ENCODE assay signal across 9 mouse cellular contexts in the genomic region with DNA sequence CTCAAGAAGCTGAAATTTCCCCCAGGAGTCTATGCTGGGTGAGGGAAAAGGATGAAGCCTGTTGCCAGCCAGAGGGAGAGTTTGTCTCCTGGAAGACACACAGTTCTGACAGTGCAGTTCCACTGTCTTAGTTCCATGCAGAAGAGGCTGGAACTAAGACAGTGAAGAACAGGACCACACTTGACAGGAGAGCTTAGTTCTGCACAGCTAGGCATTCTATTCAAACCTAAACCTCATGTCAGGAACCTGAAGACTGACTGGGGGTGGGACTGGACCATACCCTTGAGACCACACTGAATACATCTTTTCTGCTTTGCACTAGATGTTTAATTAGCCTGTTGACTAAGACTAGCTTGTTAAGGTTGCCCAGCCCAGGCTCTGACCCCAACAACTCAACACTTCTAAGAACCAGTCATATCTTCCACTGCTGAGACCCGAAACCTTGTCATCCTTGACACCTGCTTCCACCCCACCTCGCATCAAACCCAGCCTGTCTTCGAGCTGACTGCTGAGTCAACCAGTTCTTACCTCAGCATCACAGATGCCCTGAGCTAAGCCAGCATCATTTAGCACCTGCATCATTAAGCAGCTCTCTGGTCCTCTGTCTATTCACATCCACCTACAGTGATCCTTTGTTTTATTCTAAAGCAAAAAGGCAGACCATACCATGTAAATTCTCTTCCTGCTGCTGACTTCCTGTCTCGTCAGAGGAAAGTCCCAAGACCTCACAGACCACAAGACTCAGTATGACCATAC. TPM values are rescaled to one million over a fixed set of nuclear protein-coding genes. Genes with fewer than 3 reads are reported as not detected.
DNase-seq lines count a peak whose midpoint lies in the region; TF ChIP-seq lines count a peak whose summit lies in the region.
"Had no signal": no experiment of that assay in that cellular context is flagged by ENCODE, and none has a peak within 500 bp of the region (broad histone marks: within the 10 kb centered on the region; RNA-seq: fewer than 3 reads in every experiment).

A gene (minus strand): TSS at position 644 of the 756 bp plus-strand sequence.

- H3K4me3 ChIP-seq in left cerebral cortex, adult 2 months, result no peak within 1 kb of the TSS

- no peak for TF ChIP-seq CTCF in left cerebral cortex, adult 2 months (IDR thresholded peaks at IDR 0.05)

- intact Hi-C loops in left cerebral cortex, adult 2 months (cut with DNase I), result no loop called here
- intact Hi-C loops in left cerebral cortex, postnatal 36 days (cut with DNase I), result no loop called here

- no peak for DNase-seq in left cerebral cortex, adult 2 months (ENCODE audit: extremely low spot score in 1 of 2, low spot score in 2 of 2)
- no peak for DNase-seq in left cerebral cortex, adult 9 months (ENCODE audit: low spot score in 2 of 2)
- DNase-seq in adrenal gland, adult 2 months, result no peak
- DNase-seq in gastrocnemius, postnatal 4 days (ENCODE audit: low spot score in 2 of 2), result no peak
- DNase-seq in left cerebral cortex, postnatal 36 days (ENCODE audit: low spot score in 2 of 2), result no peak
- DNase-seq in testis, postnatal 10 days (ENCODE audit: low spot score), result no peak
- DNase-seq in cerebellum, postnatal 10 days, result no peak
- DNase-seq in retina, postnatal 1 day, result no peak

- no peak within 1 kb of the TSS for H3K27ac ChIP-seq in left cerebral cortex, adult 2 months
- H3K27ac ChIP-seq: liver, embryonic 14.5 days had no signal

RNA-seq across cellular contexts. Expression of the gene that starts here (rescaled TPM):
- total RNA-seq in left cerebral cortex, adult 2 months (2021), result 10 to 100 TPM; 44.0 to 50.0 TPM
- total RNA-seq in adrenal gland, adult 2 months (2021), result 100 to 1,000 TPM; 290 to 315 TPM
- polyA plus RNA-seq in adrenal gland, adult 2 months (2012; rRNA removed), result 141 and 188 TPM in 2 replicates
- 100 to 1,000 TPM; 294 to 313 TPM for total RNA-seq in gastrocnemius, postnatal 4 days (2021)
- 10 to 100 TPM; 40.5 to 58.9 TPM for total RNA-seq in left cerebral cortex, postnatal 36 days (2021)

Comparison
In these comparisons a context has a peak if more than half of its experiments do, and no peak if none do; other contexts are left out.
1. RNA of the gene that starts here (total RNA-seq): 290 to 315 TPM in adrenal gland, adult 2 months and 294 to 313 TPM in gastrocnemius, postnatal 4 days; 40.5 to 58.9 TPM in left cerebral cortex, postnatal 36 days and 44.0 to 50.0 TPM in left cerebral cortex, adult 2 months; every median in the first group is over 4 times any median in the second.